Mouse (Mus musculus): ENCODE measurements at regions not wholly inside any gene's neighbourhood (a gene's known extent, or its start where the extent isn't known, plus 50 kb on each side); places are given as distances from the start of the nearest gene placed in this dataset.
"Not testable (repeated sequence)": the region's sequence is repeated elsewhere in the genome, so short reads cannot be mapped to it uniquely, and the experiment has no call there.

DNA sequence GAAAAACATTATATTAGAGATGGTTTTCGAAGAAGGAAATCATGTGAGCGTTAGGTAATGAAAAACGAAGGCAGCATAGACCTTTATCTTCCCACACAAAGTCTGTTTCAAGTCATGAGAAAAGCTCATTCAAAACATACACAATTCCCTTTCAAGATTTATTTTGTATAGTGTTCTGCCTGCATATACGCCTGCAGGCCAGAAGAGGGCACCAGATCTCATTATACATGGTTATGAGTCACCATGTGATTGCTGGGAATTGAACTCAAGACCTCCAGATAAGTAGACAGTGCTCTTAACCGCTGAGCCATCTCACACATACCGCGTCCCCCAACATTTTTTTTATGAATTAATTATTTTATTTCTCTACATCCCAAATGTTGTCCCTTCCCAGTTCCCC lies 578.3 kb upstream of the Ccdc54 start:
- no peak for DNase-seq
- intact Hi-C loops (cut with DNase I) = no loop called here

DNA sequence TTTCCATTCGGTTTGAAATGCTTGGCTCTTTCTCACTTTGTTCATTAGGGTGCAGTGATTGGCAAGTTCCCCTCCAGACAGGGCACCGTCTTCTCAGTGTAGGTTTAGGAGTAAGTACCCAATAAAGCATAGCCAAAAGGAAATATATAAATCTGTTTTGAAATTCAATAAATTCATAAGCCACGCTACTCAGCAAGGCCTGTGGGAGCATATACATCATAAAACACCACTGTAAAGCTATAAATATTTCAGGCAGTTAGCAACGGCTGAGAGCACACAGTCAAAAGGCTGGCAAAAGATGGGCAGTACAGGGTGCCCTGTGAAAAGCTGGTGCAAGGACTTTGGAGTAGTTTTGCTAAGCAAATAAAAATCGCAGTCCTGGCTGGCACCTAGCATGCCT lies 569.8 kb upstream of the Ccdc54 start:
- no peak for DNase-seq
- intact Hi-C loops (cut with DNase I) = no loop called here

GRCm38 (mm10) chr16:51138575-51138974 lies 547.6 kb upstream of the Ccdc54 start:
- no peak for DNase-seq
- intact Hi-C loops (cut with DNase I) = no loop called here

- no peak for DNase-seq
- intact Hi-C loops (cut with DNase I) = no loop called here
Observed at GRCm38 (mm10) chr16:51119835-51120234, 528.9 kb upstream of the Ccdc54 start.

DNA sequence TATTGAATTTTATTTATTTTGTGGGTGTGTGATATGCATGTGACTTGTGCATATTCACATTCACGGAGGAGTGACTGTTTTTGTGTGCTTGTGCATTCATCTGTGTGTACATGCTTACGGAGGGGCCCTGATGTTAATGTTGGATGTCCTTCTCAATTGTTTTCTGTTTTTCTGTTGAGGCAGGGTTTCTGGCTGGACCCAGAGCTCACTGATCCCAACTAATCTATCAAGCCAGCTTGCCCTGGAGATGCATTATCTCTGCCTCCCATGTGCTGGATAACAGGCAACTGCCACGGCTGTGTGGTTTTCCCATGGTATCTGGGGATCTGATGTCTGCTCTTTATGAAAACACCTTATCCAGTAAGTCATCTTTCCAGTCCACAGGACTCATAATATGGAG lies 527.4 kb upstream of the Ccdc54 start:
- intact Hi-C loops (cut with DNase I) = no loop called here
- no peak for DNase-seq

- intact Hi-C loops (cut with DNase I) = no loop called here
- no peak for DNase-seq
Observed at GRCm38 (mm10) chr16:51117836-51118235, 526.9 kb upstream of the Ccdc54 start.

DNA sequence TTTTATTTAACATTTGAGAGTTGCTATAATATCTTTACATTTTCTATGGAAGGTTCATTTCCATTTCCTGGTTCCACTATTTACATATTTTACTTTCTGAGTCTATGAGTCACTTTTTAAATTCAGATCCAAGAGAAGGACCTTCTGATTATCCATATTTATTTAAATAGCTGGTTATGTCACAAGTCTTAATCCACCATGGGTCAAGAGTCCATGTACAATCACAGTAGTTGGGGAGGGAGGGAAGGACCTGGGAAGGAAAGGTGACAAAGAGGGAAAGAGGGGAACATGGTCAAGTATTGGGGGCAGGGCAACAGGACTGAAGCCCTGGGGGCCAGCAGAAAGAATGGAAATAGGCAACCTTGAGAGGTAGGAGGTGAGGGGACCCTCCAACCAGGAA lies 518.9 kb upstream of the Ccdc54 start:
- DNase-seq = no peak
- intact Hi-C loops (cut with DNase I) = no loop called here

DNA sequence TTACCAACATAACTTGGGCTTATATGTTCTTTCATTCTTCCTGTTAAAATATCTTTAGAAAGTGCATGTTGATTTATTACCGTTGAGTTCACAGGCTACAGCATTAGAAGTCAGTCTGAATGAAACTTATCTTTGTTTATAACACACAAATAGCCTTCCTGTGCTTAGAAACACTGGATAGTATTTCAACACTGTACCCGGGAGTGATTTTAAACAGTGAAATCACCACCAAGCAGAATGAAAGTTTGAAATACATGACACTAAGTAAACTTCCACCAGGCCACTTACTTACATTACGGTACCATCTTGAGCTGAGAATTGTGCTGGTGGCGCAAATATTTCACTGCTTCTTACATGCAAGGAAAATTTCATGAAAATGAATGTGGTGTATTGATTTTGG lies 516.5 kb upstream of the Ccdc54 start:
- intact Hi-C loops (cut with DNase I) = no loop called here
- DNase-seq = no peak

GRCm38 (mm10) chr16:51086556-51086955 lies 495.6 kb upstream of the Ccdc54 start:
- no peak for DNase-seq
- intact Hi-C loops (cut with DNase I) = no loop called here

- intact Hi-C loops (cut with DNase I) = no loop called here
Observed at GRCm38 (mm10) chr16:51080146-51080545, 489.2 kb upstream of the Ccdc54 start.

DNA sequence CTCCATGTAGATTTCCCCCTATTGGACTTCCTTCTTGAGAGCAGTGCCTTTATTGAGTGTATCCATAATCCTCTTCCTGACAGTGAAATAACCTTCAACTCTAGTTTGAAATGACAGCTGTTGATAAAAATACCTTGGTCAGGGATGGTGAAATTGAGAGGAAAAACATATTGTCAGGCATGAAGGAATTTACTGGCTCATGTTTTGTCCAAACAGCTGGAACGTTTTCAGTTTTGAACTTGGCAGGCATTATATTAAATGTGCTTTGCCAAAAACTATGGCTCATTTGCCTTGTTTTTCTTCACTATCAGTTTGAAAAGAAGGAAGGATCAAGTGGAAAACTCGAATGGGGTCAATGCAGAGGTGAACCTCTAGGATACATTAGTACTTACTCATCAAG lies 457.7 kb upstream of the Ccdc54 start:
- no peak for DNase-seq
- intact Hi-C loops (cut with DNase I) = no loop called here

More at GRCm38 (mm10) chr16:51080146-51080545, 489.2 kb upstream of the Ccdc54 start:
- no peak for DNase-seq

- DNase-seq = no peak
- intact Hi-C loops (cut with DNase I) = no loop called here
Observed at GRCm38 (mm10) chr16:51048169-51048568, 457.2 kb upstream of the Ccdc54 start.

DNA sequence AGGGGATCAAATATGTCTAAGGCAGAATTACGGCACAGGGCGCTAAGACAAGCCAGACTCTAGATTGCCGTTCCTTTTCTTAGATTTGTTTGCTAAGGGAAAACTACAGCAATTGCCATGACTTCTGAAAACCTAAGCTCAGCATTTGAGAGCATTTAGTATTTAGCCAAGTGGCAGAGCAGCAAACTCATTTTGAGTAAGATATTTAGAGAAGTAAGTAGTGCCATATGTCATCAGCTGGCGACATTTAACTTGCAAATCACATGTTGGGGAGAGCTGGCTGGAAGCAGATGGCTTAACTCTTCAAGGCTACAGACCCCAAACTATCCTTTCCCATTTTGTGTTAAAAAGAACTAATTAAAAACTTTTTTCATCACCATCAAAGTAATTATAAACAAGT lies 450.4 kb upstream of the Ccdc54 start:
- intact Hi-C loops (cut with DNase I) = no loop called here
- no peak for DNase-seq

DNA sequence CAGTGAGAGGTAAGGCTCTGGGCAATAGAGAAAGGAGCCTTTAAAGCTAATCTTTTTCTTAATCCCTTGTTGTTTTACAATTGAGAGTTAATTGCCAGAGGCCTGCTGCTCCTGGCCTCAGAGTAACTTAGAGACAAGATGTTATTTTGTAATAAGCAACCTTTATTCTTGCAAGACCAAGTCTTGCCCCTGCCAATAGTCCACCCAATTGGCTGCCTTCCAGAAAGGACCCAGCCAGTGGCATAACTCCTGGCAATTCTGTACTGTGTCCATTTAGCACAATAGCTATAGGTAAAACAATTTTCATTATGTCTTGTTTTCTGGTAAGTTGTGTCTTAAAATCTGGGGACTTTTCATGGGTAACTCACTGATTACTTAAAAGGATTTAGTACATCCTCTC lies 411.9 kb upstream of the Ccdc54 start:
- intact Hi-C loops (cut with DNase I) = no loop called here
- DNase-seq = no peak

DNA sequence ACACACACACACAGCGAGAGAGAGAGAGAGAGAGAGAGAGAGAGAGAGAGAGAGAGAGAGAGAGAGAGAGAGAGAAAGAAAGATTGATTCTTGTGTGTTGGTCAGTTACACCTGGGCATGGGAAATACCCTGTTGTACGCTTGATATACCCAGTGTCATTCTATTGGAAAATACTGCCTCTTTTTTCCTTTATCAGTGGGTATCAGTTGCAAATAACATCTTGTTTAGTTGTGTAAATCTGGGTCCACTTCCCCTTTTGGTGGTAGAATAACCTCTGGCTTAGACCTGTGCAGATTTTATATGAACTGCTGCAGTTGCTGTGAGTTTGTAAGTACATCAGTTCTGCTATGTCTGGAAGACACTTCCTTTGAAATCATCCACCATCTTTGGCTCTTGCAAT lies 373.4 kb upstream of the Ccdc54 start:
- DNase-seq = no peak
- intact Hi-C loops (cut with DNase I) = no loop called here

- DNase-seq = no peak
- intact Hi-C loops (cut with DNase I) = no loop called here
Observed at GRCm38 (mm10) chr16:50944091-50944490, 353.1 kb upstream of the Ccdc54 start.

DNA sequence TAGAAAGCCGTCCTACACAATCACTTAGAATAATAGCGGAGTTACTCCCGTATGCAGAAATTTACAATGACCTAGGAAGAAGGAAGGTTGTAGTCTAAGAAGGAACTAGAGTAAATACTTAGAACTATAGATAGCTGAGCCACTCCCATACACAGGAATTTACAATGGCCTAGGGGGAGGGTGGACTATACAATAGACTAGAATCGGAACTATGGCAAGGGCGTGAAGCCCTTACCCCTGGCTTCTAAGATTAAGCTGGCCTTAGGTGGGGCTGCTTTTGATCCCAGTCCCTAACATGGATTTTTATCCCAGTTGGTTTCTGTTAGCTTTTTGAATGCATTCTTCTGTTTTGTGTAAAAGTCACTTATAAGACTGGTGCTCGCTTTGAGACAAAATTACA lies 352.6 kb upstream of the Ccdc54 start:
- intact Hi-C loops (cut with DNase I); DNase-seq: not testable (repeated sequence)

DNA sequence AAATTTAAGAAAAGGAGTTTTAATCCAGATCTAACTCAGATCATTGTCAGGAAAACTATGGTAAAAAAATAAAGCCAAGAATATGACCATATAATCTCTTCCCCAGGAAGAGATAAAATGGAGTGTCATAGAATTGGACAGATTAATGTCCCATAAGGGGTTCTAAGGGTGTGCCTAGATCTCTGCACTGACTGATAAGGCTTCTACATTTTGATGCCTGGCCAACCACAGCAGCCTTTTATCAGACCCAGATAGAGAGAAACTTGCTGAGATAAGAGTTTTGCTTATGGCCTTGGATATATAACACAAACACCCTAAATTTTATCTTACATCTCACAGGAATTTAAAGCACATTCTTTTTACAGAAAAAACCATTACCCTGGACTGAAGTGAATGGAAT lies 351.3 kb upstream of the Ccdc54 start:
- DNase-seq = no peak
- intact Hi-C loops (cut with DNase I) = no loop called here

DNA sequence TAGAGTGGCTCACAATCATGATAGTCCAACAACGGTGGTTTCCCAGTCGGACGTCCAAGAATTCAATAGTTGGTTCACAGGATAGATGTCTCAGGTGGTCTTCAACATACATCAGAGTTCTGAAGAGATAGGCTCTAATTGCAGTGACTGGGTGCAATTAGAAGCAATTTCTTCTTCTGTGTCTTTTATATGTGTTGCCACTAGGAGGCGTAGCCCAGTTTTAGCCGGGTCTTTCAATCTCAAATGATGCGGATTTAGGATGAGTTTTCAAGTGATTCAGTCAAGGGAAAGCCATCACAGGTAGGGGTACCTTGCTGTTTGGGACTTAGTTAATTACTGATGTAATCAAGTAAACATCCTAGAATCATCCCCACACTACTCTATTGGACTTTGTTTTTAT lies 348.4 kb upstream of the Ccdc54 start:
- intact Hi-C loops (cut with DNase I) = no loop called here
- DNase-seq = no peak

DNA sequence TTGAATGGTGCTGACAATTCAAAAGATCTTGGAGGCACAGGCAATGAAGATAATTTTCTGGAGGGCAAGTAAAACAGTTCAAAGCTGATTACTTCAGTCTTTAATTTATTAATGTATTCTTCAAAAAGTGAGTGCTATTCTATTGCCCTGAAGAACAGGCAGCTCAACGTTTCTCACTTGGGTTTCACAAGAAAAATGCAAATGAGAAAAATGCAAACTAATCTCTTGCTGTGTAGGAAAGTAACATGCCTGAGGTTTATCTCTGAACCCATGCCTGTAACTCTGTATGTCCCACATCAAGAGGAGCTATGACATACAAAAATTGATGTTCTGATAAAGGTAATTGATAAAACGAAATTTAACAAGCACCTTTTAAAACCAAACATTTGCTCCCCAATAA lies 316.8 kb upstream of the Ccdc54 start:
- intact Hi-C loops (cut with DNase I) = no loop called here
- DNase-seq = no peak

DNA sequence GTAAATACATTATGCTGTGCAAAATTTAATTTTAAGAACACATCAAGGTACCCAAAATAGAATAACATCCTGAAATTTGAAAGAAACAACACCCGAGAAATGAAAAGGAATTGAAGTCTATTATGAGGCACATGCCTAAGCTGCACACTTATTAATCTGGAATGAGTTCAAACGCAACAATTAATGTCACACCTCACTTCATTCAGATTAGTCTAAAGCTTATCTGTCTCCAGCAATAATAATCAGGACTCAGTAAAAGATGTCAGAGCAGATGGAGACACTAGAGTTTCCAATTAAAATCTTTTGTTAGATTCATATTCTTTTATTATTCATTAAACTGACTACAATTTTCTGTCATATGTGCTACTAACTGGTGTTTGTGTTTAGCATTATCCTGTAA lies 308.2 kb upstream of the Ccdc54 start:
- DNase-seq = no peak
- intact Hi-C loops (cut with DNase I) = no loop called here

GRCm38 (mm10) chr16:50877926-50878325 lies 287.0 kb upstream of the Ccdc54 start:
- intact Hi-C loops (cut with DNase I) = no loop called here
- DNase-seq = no peak

- no peak for DNase-seq
- intact Hi-C loops (cut with DNase I) = no loop called here
Observed at GRCm38 (mm10) chr16:50871318-50871717, 280.4 kb upstream of the Ccdc54 start.

- intact Hi-C loops (cut with DNase I) = no loop called here
- no peak for DNase-seq
Observed at GRCm38 (mm10) chr16:50863565-50863964, 272.6 kb upstream of the Ccdc54 start.

Data from heart, postnatal 36 days (tissue).